Mouse (Mus musculus) right cerebral cortex, adult 2 months (tissue): ENCODE measurements around the gene Slc17a5.

Source experiments
- DNase-seq, 2 experiments: peaks; one replicate each; pipeline ENCODE4 v3.0.0; 2021 to 2022; ENCODE audit warnings: low spot score in 2 of 2

The Slc17a5 gene

DNA sequence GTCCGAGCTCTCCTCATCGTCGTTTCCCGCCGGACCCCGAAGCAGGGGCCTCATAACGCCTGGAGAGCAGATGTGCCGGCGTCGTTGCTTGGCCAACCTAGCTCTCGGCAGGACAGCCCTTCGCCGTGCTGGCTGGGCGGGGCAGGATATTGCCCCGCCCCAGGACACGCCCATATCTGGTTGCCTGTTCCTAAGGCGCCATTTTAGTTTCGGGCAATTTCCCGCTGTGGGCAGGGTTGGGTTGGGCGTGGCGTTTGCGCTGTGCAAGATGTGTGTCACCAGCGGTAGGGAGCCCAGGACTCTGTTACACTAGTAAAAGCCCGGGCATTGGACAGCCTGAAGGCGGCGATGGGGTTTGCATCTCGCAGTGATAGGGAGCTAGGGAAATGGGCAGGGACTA, at the start of gene Slc17a5:
TSS of gene Slc17a5 (minus strand) at position 128 of the 400 bp plus-strand sequence.
- peak; percentile 90 to 92 for DNase-seq

DNA sequence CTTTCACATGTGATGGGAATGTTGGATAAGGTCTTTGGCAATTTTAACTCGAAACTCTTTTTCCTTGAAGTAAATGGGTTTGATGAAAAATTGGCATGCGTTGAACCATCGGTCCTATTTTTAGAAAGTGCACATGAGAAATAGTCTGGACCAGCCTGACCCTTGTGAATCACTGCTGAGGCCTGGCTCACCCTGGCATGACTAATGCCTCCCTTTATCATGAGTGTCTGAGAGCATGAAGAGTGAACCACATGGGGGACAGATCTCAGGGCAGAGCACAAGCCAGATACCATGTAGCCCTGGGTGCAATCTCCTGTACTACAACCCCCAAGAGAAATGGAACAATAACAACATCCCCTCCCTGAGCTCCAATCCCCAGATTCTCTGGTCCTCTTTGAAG, 46.1 kb upstream of the Slc17a5 start:
- DNase-seq: no peak

DNA sequence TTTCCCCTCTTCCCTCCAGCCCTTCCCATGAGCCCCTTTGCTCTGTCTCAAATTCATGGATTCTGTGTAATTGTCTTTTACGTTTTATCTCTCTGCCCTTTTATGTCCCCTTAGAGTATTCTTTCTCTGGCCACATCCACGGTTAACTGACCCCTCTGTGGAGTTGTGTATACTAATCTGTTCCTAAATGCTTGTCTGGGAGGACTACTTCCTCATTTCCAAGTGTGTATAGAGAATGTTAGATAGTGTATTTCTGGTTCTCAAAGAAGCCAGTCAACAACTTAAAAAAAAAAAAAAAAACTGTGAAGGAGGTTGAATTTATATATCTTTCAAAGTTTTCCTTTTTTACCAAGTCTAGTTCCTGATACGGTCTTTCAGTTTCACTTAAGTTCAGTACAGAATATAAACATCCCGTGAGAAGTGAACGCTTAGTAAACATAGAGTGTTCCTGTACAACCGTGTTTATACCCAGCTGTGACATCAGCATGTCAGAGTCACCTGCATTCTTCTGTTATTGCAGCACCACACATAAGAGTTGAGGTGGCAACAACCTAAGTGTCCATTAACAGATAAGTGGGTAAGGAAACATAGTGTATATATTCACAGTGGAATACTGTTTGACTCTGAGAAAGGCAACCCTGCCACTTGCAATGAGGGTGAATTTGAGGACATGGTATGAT, 44.1 kb upstream of the Slc17a5 start:
- DNase-seq: no peak

DNA sequence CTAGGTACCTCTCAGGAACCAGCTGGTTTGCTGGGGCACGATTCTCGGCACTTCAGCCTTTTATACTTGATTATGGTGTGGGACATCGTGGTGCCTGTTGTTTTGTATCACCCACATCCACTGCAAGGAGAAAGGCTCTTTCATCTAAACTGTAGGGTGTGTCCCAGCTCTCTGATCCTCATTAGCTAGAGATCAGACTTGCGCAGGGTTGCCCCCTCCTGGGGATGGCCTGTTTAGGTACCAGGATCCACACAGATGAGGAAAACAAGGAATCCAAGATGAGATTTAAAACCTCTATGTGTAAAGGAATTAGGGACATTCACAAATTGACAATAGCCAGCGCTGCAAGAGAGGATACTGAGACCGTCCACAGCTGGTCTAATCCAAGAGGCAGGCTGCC, 42.1 kb upstream of the Slc17a5 start:
- DNase-seq: no peak

DNA sequence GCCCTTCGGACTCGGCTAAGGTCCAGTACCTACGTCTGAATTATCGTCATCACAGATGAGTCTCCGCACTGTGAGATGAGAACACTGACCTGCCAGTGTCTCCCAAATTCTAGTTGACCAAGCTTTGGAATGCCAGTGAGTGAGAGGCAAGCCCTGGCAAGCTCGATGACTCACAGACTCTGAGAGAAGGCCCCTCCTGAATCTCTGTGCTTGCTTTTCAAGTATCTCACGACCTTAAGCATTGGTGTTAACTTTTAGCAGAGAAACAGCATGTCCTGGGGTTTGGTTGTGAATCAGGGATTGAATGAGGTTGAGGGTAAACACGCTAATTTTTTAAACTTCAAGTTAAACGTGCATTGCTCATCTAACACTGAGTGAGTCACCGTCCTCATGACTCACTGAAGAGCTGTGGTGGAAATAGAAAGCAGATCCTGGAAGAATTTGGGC, 35.5 kb upstream of the Slc17a5 start:
- DNase-seq: peak; percentile 29 to 38

DNA sequence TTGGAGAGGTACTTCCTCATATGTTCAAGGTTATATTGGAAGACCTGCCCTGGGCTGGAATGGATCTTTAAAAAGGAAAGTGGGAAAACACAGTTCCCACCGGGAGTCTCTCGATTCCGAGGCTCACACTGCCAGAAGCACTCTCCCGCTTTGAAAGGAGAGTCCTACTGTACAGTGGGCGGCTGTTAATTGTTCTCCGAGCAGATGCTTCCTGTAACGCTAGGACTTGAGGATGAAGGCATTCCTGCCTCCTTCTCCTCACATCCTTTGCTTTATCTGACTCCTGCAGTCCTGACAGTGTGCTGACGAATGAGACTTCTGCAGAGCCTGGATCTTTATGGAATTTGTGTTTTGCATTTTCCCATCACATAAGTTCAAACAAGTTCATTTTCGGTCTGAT, 31.4 kb upstream of the Slc17a5 start:
- DNase-seq: peak in 1 of 2 experiments; percentile 16

DNA sequence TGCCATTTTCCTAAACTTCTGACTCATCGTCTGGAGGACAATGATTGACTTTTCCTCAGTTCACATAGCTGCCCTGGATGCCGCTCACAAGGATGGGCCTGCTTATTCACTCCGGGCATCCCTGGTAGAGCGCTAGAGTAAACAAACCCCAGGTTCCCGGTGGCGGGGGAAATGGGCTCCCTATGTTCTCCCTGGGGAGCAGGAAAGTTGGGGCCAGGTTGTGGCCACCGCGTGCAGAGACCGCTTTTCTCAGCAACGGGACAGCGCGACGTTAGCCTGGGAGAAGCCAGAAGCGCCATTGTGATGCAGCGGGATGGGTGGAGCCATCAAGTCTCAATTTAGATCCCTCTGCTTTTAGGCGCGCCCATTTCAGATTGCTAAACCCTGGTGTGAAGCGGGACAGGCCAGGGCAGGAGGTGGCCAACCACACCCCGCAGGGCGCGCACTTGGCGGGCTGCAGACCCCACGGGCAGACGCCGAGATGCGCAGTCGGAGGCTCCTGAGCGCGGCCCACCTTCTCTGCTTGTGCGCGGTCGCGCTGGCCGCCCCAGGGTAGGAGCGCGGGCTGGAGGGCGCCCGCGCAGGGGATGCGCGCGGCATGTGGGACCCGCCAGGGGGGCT, 27.7 kb upstream of the Slc17a5 start, which contains the start of gene Cd109:
TSS of gene Cd109 (plus strand) at position 146 of the 621 bp plus-strand sequence.
- DNase-seq: peak; percentile 11 to 32

DNA sequence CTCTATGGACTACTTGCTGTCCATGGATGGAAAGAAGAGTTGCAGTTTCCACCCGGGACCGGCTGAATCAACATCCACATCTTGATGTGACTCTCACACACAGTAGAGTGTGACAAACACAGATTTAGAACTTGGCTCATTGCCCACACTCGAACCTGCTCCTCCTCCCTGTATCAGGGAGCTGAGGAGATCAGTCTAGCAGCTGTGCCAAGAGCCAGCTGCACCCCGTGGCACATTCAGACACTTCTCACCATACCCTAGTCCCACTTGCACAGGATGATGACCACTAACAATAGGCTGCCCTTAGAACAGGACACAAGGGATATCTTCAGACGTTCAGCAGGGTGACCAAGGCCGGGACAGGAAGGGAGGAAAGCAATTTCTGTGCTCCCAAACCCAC, 26.4 kb upstream of the Slc17a5 start:
- DNase-seq: peak; percentile 33

DNA sequence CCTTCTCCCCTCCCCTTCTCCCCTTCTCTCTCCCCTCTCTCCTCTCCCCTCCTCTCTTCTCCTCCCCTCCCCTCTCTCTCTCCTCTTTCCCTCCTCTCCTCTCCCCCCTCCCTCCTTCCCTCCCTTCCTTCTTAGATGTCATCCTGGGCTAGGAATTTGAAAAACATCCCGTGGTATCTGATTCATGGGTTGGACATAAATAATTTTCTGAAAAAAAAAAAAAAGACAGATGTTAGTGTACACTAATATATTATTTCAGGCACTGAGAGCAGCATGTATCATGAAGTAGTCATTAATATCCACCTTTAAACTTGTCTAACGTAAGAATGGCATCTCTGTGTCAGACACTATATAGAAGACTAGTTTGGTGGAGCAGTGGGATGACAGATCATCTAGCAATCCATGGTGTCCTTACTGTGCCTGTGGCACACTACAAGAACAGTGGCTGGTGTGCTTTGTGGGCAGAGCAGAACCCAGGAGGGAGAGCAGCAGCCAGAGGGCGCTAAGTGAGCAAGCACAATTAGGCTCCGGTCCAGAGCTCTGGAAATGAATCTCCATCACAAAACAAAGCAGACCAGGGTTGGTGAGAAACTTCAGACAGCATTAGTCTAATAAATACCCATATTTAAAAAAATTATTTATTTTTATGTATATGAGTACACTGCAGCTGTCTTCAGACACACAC, 13.3 kb upstream of the Slc17a5 start:
- DNase-seq: no peak

DNA sequence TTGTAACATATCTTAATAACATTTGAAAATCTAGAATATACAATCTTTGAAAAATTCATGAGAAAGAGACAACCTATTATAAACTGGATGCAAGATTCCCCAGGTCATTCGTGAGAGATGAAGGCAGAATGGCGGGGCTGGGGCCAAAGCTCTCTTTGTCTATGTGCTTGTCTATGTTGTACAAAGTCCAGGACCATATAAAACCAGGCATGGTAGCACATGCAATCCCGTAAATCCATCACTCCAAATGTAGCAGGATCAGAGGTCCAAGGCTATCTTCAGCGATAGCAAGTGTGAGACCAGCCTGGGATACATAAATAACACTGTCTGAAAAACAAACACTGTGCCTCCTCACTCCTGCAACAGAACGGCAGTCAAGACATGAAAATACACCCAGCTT, 12.1 kb upstream of the Slc17a5 start:
- no peak for DNase-seq

DNA sequence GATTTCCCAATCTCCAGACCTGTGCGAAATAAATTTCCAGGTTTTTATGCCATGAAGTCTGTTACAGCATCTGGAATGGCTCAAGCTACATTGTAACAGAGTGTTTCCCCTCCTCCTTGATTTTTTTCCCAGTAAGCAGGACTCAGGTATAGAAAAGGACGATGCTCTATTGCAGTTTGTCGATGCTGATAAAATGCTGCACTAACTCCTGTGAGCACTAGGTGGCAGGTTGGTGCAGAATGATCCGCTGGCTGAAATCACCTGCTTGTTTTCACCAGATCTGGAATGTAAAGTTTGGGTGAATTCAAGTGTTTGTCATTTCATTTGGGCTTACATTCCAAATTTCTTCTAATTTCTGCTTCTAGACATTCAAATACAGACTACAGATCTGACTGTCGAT, 9.0 kb upstream of the Slc17a5 start:
- DNase-seq: peak; percentile 76 to 78

DNA sequence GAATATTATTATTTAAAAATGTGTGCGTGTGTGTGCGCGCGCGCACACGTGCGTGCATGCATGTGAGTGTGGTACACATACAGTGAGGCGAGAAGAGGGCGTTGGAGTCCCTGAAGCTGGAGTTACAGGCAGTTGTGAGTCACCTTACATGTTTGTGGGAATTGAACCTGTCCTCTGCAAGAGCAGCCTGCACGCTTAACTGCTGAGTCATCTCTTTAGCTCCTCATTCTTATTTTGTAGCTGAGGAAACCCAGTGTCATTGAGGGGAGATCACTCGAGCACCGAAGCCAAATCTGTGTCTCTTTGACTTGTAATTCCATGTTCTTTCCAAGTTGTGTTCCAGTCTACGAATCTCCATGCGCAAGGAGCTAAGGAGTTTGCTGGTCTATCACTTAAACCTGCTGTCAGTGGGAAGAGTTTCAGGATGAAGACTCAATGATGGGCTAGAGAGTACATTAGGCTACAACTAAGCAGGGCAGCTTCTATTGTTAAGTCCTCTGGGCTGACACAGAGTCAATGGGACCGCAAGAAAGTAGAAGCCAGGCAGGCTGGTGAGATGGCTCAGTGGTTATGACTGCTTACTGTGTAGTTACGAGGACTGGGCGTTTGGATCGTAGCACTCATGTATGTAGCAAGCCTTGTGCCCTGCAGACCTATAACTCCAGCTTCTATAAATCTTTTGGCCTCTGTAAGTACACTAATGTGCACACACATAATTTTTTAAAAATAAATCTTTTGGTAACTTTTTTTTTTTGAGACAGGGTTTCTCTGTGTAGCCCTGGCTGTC, 8.1 kb upstream of the Slc17a5 start:
- no peak for DNase-seq

DNA sequence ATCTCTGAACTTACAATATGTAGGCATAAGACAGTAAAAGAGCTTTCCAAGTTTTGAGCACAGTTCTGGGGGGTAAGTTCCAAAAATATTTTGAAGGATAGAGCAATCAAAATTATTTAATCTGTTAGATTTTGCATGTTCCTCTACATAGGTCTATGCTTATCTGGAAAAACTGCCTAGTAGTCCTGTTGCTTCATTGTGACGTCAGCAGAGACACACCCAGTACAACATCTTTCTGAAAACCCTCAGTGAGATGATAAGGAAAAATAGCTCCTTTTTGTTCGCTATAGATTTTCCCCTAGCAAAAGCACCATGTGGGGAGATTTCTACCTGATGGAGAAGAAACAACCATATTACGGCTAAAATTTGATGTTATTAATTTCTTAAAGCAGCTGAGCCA, 7.4 kb upstream of the Slc17a5 start:
- DNase-seq: no peak

DNA sequence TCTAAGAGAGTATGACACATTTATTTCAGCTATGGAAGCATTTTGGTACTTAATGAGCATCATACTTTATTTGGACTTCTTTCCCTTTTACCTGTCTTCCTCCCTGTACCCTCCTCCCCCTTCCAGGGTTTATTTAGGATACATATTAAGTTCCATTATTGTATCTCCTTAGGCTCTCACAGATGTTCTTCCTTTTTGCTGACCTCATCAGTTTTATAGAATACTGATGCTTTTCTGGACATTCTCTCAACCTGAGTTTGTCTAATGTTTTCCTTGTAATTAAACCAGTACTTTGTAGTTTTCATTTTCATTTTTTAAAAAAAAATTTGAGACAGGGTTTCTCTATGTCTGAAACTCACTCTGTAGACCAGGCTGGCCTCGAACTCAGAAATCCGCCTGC, 2.6 kb upstream of the Slc17a5 start:
- no peak for DNase-seq

DNA sequence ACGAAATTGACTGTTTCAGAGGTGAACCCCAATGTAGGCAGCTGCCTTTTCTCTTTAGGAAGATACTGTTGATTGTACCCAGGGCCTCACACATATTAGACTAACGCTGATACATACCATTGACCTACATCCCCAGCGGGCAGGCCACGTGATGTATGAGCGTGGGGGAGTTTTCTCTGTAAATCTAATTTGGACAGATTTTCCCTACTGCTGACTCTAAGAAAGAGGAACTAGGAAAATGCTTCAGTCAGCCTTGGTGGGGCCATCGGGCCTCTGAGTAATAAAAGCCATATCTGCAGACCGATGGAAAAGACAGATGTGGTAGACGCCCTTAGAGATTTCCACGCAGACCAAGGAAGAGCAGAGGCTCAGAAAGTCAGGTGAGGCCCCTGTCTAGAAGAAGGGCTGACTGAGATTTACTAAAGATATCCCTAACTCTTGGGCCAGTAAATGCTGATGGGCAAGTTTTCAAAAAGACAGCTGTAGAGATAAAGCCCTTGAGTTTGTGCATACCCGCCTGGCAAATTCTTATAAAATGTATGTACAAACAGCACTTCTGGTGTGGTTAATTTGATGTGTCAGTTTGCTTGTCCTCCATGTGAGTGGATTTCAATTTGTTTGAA, 681 bp upstream of the Slc17a5 start:
- peak in 1 of 2 experiments; percentile 30 for DNase-seq

DNA sequence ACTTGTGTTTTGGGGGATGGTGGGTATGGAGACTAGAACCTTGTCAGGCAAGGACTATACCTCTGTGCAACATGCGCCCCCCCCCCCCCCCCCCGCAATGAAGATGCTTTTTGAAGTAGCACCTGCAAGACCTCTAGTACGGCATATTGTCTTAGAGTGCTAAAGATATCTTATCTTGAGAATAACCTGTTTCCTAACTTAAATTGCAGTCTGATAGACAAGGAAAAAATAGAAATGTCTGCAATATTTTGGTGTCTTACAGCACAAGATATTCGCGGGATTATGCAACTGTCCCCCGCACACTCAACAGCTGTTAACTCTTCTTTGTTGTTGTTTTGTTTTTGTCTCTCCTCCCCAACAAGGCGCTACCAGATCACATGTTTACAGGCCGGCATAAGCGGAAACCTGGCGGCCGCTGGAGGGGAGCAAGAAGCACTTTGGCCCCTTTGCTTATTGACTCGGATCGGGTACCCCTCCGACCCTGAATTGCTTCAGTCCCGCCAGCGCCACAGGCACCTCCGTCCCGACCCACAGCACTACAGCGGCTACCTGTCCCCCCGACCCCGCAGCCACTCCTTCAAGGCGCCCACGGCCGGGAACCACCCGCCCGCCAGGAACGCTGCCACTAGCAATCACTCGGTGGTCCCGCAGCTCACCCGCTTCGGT, 490 bp downstream of the Slc17a5 start:
- no peak for DNase-seq

DNA sequence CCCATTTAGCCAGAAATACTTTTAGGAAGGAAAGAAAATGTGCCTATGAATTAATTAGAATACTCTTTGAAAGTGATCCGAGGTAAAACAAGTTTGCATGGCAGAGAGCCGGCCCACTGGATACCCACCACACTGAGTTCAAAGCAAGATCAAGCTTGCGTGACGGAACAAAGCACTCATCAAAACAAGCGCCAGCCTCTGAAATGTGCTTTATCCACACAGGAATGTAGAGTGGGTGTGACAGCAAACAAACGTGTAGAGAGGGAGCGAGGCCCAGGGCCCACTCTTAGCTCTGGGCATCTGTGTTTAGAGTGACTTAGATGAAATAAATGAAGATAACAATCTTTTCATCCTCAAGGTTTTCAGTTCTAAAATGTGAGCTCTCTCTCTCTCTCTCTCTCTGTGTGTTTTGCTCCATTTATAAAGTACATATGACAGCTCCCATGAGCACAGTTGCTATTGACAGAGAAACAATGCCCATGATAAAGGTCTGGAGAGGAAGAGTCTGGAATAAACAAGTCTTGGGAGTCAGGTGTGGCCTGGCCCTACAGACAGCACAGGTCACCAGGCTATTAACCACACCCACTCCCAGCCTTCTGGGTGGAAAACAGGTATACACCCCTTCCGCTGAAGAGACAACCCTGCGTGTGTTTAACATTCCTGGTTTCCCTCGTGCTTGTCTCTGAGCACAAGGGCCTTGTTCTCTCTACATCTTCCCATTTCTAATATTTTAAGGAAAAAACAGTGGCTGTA, 8.0 kb downstream of the Slc17a5 start:
- DNase-seq: no peak

DNA sequence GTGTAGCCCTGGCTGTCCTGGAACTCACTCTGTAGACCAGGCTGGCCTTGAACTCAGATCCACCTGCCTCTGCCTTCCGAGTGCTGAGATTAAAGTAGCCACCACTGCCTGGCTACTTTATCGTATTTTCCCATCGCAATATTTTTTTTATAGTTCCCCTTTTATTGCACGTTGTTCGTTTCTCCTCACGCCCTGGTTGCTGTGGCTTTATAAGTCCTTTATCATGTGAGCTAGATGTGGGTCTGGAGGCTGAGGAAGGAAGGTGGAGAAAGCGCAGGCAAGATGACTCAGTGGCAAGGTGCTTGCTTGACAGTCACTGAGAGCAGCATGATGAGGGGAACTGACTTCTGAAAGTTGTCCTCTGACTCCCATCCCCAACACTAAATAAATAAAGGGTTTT, 9.0 kb downstream of the Slc17a5 start:
- no peak for DNase-seq

DNA sequence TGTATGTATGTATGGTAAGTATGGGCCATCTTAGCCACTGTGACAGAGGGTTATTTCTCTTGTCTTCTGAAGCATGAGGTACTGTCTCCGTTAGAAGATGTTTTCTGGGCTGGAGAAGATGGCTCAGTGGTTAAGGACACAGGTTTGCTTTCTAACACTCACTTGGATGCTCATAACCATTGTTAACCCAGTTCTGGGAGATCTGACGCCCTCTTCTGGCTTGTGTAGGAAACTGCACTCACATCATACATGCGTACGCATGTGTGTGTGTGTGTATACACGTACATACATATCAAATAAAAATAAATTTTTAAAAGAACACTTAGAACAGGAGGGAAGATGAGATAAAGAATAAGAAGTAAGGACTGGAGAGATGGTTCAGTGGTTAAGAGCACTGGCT, 11.4 kb downstream of the Slc17a5 start:
- no peak for DNase-seq

DNA sequence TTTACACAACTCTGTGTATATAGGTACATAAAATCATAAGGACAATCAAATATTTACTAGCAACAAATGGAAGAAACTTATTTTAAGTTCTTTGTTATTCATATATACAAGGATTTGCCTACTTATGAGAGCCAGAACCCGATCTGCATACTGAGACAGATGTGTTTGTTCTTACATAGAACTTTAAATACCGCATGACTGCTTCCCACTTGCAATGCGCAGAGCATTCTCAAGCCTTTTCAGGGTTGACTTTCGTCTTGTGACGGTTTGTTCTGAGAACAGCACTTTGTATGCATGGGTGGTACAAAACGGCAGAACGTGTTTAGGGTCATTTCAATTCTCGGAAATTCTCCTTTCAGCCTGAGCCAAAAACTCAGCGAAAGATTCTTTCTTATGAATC, 17.9 kb downstream of the Slc17a5 start:
- no peak for DNase-seq
